Mouse (Mus musculus): Measurements from ENCODE around the gene Creld2.

Gene Creld2

DNA sequence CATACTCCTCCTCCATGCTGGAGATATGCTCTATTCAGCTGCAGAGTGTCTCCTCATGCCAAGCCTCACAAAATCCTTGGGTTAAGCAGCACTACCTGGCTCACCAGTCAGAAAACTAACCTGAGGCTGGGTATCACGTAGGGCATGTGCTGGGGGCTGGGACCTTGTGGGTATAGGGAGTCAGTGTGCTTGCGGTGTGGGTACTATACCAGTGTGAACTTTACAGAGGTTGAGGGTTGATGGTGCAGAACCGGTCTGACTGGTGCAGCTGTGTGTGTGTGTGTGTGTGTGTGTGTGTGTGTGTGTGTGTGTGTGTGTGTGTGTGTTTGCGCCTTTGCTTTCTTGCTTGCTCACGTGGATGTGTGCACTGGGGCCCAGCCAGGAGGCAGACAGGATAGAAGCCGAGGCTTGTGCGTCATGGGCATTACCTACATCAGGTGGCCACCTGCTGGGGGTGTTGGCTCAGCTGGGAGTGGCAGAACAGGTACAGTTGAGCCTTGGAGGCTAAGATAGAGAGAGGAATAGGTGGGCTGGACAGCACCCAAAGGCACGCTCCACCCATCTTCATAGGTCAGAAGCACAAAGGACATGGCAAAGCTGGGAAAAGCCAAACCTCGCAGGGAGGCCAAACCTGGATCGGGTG, 32.2 kb downstream of the Creld2 start:
- CTCF ChIA-PET: no interaction called here

DNA sequence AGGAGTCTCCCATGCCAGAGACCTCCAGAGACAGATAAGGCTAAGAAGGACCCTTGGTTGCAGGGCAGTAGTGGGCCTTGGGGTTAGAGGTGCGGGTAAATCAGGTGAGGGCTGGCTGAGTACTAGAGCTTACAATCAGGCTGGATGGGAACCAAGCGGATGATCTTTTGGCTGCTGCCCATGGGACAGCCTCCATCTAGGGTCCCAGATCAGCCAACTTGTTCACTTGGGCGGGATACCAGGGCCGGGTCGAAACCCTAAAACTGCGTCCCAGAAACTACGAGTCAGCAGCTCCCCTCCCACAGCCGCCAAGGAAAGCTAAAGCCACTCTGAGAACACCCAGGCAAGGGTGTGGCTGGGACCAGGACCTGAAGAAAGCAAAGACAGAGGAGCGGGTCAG, 33.7 kb downstream of the Creld2 start:
- CTCF ChIA-PET: no interaction called here

DNA sequence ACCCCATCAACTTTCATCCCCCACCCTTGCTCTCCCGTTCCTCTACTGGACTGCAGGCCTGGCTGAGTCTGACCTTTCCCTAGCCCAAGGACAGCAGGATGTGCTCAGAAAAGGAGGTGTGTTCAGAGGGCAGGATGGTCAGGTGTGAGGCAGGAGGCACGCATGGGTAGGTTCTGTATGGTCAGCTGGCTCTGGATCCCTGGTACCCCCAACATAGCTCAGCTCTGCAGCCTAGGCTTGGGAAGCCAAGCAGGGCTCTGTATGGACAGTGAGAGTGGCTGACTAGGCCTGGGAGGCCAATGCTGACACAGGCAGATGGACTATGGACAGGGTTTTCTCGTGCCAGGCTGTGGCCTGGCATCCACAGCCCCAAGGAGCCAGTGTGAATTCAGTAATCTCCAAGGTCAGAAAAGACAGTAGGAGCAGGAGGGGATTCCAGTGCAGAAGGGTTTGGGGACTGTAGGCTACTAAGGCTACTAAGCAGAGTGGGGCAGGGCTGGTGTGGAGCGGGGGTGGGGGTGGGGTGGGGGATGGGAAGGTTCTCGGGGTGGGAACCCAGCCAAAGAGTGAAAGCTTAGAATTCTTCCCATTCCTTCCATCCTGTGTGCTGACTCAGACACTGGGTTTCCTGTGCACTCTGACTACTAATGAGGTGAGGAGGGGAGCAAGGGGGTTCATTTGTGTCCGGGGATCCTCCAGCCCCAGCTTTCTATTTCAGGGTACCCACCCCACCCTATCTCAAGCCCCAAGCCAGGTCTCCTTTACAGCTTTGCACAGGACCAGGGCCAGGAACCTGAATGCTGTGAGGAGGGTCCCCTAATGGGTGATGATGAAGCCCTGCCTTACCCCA, 34.9 kb downstream of the Creld2 start:
- CTCF ChIA-PET: no interaction called here

DNA sequence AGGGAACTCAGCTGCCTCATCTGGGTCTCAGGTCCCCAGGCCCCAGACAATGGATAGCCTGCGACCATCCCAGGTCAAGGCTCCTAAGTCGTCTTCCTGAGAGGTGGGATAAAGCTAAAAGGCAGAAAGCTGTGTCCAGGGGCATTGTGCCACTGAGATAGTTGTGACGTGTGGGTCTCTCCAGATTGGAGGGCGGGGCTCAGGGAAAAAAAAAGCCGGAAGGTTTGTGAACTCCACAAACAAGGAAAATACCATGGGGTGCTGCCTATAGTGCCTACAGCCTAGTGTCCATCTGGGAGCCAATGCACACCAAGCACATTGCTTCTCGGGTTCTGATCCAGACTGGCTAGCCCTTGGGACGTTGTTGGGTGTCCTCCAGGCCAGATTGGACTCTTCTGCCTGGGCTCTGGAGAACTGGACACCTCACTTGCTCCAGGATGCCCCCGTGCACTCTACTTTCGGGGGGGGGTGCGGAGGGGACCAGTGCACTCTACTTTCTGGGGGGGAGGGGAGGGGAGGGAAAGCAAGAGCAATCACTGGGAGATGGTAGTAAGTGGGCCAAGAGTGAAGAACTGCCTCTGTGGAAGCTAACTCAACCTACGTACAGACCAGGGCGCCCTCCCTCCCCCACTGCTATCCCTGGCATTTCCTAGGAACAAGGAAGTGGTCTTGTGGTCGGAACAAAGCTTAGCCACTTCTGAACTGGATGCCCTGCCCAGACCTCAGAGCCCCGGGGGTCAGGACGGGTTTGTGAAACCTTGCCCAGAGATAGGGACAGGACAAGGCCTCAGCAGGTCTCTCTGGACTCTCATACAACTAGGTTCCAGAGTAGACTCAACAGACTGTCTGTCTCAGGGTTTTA, 35.8 kb downstream of the Creld2 start:
- CTCF ChIA-PET: no interaction called here

DNA sequence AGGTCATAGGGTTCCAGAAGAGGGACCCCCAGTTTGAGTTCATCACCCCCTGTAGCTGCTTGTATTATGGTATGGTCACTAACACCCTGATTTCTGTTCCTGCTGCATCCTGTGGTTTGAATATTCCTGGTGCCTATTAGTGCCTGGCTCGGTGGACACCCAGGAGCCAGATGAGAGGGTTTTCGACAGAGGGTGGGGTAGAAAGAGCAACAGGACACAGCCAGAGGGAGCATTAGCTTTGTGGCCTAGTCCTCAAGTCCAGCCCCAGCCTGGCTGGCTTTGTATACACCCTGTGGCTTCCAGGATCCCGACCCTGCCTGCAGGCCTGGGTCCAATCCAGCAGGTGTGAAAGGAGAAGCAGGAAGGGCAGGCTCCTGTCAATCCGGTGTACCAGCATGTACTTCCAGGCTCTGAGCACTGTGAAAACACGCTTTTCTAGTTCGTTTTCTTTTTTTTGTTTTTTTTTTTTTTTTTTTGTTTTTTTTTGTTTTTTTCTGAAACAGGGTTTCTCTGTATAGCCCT, 36.5 kb downstream of the Creld2 start:
- CTCF ChIA-PET: no interaction called here

DNA sequence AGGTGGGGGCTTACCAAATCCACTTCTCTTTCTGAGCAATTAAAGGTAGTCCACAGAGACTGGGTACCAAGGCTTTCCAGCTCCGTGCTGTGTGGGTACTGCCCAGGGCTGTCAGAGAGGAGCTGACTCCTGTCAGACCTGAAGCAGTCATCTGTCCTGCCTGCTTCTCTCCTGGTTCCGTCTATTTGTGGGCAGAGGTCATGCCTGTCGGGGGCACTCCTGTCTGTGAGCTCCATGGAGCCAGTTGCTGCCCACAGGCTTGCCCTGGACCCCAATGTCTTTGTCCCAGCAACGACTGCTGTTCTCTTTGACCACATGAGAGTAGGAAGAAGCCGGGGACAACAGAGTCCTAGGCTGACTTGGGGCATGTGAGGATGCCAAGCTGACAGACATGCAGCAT, 37.2 kb downstream of the Creld2 start:
- CTCF ChIA-PET: no interaction called here

DNA sequence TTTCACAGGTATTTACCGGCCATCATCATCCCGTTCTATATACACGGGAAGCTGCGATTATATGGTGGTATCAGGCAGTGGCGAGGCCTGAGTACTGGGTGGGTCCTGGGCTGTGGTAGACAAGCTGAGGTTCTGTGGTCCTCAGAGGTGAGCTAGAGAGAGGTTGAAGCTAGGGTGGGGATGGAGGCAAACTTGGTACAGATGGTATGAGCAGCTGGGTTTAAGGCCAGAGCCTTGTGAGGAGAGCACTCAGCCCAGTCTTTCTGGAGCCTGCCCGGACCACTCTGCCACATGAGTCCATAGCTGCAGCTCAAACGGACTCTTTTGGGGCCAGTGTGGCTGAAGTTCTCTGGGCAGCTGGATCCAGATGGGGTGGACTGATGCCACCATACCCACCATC, 37.9 kb downstream of the Creld2 start:
- CTCF ChIA-PET: no interaction called here

DNA sequence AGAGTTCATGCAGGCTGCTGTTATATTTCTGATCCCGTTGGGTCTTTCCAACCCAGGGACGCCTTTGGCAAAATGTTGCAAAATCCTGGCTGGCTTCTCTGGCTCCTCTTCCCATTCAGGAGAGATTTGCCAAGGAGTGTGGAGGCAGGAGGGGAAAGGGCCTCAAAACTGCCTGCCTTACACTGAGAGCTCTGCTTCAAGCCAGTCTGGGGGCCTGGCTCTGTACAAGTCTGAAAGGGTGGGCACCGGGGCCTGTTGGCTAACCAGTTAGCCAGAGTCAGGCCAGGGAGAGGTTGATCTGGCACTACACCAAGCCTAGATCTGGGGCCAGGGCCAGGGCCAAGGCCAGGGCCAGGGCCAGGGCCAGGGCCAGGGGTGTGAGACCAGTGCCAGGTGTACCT, 38.7 kb downstream of the Creld2 start:
- CTCF ChIA-PET: no interaction called here

DNA sequence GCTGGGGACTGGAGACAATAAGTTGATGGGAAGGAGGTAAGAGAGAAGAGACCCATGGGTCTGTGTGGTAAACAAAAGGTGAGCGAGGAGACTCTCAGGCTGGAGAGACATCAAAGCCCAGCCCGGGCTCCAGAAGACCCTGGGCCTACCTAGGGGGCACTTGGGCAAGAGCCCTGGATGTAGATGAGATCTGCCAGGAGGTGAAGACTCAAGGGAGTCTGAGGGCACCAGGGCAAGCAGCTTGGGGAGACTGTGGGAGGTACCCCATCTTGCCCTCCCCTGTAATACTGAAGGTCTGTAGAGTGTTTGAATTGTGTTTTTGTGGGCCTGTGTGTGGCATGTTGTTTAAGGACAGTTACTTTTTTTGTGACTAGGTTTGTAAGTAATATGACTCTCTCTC, 39.3 kb downstream of the Creld2 start:
- CTCF ChIA-PET: no interaction called here

DNA sequence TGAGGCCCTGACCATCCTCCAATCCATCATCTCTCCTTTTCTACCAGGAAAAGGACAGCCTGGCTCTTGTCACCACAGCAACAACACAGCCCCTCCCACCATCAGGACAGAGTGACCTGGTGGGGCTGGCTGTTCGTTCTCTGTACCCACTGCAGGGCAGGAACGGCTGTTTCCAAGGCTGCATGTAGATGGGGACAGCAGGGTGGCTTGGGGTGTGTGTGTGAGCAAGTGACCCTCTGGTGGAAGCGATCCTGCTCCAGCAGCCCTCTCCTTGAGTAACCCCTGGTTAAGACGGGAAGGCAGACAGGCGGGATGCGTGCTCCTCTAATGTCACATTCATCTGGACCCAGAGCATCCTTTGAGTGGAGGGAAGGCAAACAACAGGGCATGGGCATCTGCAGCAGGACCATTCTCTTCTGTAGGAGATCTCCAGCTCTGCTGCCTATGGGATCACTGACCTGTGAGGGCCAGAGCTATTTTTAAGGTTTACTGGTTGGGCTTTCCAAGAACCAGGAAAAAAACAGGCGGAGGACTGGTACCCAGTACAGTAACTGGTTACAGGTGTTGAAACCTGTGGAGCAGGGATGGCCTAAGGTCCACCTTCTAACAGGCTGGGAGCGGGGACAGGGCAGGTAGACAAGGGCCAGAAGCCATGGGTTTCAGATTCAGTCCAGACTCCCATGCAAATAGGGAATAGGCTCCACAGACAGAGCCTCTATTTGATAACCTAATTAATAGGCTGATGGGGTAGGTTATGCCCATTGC, 39.9 kb downstream of the Creld2 start:
- CTCF ChIA-PET: no interaction called here

DNA sequence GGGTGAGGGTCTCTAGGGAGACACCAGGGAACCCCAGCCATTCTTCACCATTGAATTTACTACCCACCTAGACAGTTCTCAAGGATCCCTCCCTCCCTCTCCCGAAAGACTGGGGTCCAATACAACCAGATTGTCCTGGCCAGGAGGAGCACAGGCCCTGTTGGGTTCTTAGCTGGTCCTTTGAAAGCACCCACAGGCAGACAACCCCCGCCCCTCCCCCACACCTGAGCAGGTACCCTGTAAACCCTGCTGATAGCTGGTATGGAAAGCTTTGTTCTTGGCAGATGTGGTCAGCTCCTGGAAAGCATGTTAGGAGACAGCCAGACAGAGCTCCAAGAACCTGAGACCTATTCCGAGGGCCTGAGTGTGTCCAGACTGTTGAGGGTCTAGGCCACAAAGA, 41.3 kb downstream of the Creld2 start:
- CTCF ChIA-PET: interaction anchor here (1.0 kb wide), 1 partner anchor 33 kb away, joined by 3 read pairs; no protein-coding TSS in a partner anchor

DNA sequence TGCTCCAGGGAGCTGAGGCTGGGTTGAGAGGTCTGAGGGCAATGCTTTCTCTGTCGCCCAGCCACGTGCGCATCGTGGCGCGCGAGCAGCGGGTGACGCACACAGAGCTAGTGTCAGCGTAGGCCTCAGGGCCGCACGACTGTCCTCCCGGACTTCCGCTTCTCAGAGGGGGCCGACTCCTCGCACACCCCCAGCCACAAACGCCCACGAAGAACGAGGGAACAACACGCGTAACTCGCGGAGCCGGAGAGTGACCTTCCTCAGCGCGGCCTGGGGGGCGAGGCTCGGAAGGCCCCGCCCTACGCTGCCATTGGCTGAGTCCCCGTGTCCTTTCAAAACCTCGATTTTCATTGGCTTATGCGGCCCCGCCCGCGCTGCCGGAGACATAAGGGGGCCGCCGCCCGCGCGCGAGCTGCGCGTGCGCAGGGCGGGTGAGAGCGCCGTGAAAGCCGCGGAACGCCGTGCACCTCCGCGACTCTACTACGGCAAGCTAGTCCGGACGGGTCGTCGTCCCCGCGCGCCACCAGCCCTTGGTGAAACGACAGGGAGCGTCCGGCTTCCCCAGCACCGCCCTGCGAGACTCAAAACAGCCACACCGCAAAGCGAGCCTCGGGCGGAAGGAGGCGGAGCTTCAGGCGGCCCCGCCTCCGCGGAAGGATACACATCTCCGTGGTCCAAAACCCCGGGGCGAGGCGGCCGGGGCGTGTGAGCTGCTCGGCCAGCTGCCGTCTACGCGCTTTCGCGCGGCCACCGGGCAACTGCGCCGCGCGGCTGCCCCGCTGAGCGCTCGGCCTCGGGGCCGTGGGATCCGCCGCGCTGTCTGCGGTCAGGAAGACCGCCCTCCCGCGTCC, 42.6 kb downstream of the Creld2 start, which contains the start of gene Pim3:
Pim3 (plus strand) TSS at position 415 of the 851 bp plus-strand sequence.
- CTCF ChIA-PET: no interaction called here

DNA sequence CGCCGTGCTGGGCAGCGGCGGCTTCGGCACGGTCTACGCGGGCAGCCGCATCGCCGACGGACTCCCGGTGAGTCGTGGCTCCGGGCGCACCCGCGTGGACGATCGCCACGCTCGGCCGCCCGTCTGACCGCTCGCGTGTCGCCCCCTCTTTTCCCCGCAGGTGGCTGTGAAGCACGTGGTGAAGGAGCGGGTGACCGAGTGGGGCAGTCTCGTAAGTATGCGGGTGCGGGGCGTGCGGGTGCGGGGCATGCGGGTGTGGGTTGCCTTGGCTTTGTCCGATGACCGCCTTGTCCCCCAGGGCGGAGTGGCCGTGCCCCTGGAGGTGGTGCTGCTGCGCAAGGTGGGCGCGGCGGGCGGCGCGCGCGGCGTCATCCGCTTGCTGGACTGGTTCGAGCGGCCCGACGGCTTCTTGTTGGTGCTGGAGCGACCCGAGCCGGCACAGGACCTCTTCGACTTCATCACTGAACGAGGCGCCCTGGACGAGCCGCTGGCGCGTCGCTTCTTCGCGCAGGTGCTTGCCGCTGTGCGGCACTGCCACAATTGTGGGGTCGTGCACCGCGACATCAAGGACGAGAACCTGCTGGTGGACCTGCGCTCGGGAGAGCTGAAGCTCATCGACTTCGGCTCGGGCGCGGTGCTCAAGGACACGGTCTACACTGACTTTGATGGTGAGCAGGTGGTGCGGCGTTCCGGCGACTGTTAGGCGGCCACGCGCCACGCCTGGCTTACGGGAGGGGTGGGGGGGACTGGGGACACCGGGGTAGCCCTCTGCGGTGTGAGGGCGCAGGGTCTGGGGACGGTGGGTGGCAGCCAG, 43.6 kb downstream of the Creld2 start:
- CTCF ChIA-PET: no interaction called here

DNA sequence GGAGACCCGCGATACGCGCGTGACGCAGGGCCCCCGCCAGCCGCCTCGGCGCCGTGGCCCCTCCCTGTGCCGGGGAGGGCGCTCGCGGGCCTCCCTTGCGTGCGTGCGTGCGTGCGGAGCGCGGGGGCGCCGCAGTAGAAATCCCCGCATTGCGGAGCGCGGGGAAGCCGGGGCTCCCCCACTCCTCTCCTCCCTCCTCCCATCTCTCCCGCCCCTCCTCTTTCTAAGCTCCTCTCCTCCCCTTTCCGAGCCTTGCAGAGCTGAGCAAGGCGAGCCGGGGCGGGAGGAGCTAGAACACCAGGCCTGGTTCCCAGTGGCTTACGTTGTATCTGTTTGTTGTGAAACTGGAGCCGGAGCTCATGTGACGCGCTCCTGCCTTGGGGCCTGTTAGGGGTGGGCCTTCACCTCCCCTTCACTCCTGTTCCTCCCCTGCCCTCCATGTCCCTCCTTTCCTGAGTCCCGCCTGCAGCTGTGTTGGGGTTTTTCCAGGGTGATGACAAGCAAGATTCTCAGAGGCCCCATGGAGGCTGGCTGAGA, 44.3 kb downstream of the Creld2 start:
- CTCF ChIA-PET: no interaction called here

DNA sequence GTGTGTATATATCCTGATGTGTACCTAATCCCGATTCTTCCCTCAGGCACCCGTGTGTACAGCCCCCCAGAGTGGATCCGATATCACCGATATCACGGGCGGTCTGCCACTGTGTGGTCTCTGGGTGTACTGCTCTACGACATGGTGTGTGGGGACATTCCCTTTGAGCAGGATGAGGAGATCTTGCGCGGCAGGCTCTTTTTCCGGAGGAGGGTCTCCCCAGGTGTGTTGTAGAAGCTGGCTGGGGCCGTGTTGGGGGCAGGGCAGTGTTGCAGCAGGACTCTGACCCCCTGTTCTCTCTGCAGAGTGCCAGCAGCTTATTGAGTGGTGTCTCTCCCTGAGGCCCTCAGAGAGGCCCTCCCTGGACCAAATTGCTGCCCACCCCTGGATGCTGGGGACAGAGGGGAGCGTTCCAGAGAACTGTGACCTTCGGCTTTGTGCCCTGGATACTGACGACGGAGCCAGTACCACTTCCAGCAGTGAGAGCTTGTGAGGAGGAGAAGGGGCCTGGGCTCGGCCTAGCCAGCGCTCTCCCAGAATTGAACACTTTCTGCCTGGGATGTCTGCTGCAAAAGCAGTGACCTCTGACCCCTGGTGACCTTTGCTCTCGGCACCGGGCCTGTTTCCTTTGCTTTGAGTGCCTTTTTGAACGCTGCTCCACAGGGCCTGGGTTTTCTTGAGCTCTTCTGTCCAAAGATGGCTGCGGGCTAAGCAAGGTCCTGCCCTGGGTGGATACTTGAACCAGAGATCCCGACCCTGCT, 45.0 kb downstream of the Creld2 start:
- CTCF ChIA-PET: interaction anchor here (0.6 kb wide), 1 partner anchor 493 kb away, joined by 11 read pairs; no protein-coding TSS in a partner anchor

DNA sequence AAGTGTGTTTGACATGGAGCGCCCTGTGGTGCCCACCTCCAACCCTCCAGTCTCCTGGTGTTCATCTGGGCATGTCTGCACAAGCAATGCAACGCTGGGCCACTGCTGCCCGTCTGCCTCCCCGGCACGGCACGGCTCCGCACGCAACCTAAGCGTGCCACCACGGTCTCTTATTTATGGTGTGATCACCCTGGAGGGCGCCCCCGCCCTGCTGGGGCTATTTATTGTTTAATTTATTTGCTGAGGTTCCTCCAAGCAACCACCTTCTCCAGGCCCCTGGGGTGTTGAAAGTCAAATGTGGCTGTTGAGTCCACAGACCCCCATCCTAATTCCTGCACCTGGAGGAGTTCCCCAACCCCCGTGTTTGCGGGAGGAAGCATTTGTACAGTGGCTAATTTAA, 45.6 kb downstream of the Creld2 start:
- CTCF ChIA-PET: interaction anchor here (0.6 kb wide), 1 partner anchor 492 kb away, joined by 11 read pairs; no protein-coding TSS in a partner anchor

DNA sequence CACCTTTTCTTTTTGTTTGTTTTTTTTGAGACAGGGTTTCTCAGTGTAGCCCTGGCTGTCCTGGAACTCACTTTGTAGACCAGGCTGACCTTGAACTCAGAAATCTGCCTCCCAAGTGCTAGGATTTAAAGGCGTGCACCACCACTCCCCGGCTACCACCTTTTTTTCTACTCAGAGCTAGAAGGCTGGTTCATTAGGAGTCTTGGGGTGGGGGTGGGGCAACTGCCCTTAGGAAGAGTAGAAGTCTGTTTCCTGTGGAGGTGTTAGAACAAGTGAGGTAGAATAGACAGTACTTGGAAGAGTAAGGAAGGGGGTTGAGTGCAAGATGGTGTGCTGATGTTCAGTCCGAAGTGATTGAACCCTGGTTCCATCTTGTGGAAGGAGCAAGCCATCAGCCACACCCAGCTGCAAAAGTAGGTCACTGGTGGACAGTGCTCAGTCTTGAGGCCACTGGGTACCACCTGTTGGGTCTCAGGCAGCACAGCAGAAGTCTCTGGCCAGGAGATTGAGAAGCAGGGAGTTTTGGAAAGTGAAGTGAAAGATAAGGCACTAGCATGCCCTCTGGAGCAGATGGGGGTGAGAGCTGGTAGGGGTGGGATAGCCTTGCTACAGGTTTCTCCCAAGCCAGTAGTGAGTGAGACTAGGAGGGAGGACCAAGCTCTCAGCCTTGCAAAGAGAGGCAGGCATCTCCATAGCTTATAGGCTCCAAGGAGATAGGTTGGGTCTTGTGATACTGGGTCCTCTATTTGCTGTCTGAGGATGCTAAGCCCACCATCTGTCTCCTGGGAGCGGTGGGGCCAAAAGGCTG, 46.6 kb downstream of the Creld2 start:
- CTCF ChIA-PET: no interaction called here

DNA sequence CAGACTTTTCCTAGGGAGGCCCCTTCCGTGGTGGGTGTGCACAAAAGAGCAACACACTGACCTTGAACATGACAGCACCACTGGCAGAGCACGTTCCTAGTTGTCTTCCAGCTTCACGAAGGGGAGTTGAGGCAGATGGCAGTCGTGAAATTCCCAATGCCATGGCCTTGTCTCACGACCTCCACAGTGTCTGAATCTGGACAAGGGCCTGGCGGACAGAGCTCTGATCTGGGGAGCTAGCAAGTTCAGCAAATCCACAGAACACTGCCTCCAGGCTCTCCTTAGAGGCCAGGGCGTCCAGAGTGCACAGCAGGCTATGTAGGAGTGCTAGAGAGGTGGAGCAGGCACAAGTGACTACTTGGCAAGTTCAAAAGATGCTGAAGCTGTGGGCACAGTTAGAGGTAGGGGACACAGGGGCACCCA, 47.5 kb downstream of the Creld2 start:
- CTCF ChIA-PET: no interaction called here
